Mouse (Mus musculus): ENCODE results near the gene Alkbh5. TPM values are rescaled to one million over a fixed set of nuclear protein-coding genes. Genes with fewer than 3 reads are reported as not detected.

The Alkbh5 gene
- 23.2 TPM for polyA plus RNA-seq (2014; fragmentation: Illumina TruSeq; extraction: RNeasy Lipid Tissue Mini Kit (QIAGEN cat#74804); ENCODE audit: low read depth, low replicate concordance)

GRCm38 (mm10) chr11:60536180-60536858 is at the start of gene Alkbh5:
Gene Alkbh5, plus strand, starts transcription at chr11:60536381.

Other genes with a start within 250 kb of the Alkbh5 start
- 4.8 TPM for gene Tom1l2, start 183.5 kb upstream of the Alkbh5 start, polyA plus RNA-seq (2014; fragmentation: Illumina TruSeq; extraction: RNeasy Lipid Tissue Mini Kit (QIAGEN cat#74804); ENCODE audit: low read depth, low replicate concordance)
- gene Drc3, start 183.1 kb upstream of the Alkbh5 start, polyA plus RNA-seq (2014; fragmentation: Illumina TruSeq; extraction: RNeasy Lipid Tissue Mini Kit (QIAGEN cat#74804); ENCODE audit: low read depth, low replicate concordance) = 42.8 TPM
- 68.4 TPM for gene Gid4, start 119.2 kb upstream of the Alkbh5 start, polyA plus RNA-seq (2014; fragmentation: Illumina TruSeq; extraction: RNeasy Lipid Tissue Mini Kit (QIAGEN cat#74804); ENCODE audit: low read depth, low replicate concordance)
- gene Atpaf2, start 117.9 kb upstream of the Alkbh5 start, polyA plus RNA-seq (2014; fragmentation: Illumina TruSeq; extraction: RNeasy Lipid Tissue Mini Kit (QIAGEN cat#74804); ENCODE audit: low read depth, low replicate concordance) = 40.8 TPM
- gene Drg2, start 81.8 kb upstream of the Alkbh5 start, polyA plus RNA-seq (2014; fragmentation: Illumina TruSeq; extraction: RNeasy Lipid Tissue Mini Kit (QIAGEN cat#74804); ENCODE audit: low read depth, low replicate concordance) = 22.3 TPM
- 1.4 TPM for gene Myo15, start 67.0 kb upstream of the Alkbh5 start, polyA plus RNA-seq (2014; fragmentation: Illumina TruSeq; extraction: RNeasy Lipid Tissue Mini Kit (QIAGEN cat#74804); ENCODE audit: low read depth, low replicate concordance)
- 0.39 TPM for gene Llgl1, start 163.3 kb downstream of the Alkbh5 start, polyA plus RNA-seq (2014; fragmentation: Illumina TruSeq; extraction: RNeasy Lipid Tissue Mini Kit (QIAGEN cat#74804); ENCODE audit: low read depth, low replicate concordance)
- 1.6 TPM for gene Flii, start 190.9 kb downstream of the Alkbh5 start, polyA plus RNA-seq (2014; fragmentation: Illumina TruSeq; extraction: RNeasy Lipid Tissue Mini Kit (QIAGEN cat#74804); ENCODE audit: low read depth, low replicate concordance)
- gene Mief2, start 192.0 kb downstream of the Alkbh5 start, polyA plus RNA-seq (2014; fragmentation: Illumina TruSeq; extraction: RNeasy Lipid Tissue Mini Kit (QIAGEN cat#74804); ENCODE audit: low read depth, low replicate concordance) = 0.41 TPM
- gene Top3a, start 241.0 kb downstream of the Alkbh5 start, polyA plus RNA-seq (2014; fragmentation: Illumina TruSeq; extraction: RNeasy Lipid Tissue Mini Kit (QIAGEN cat#74804); ENCODE audit: low read depth, low replicate concordance) = 9.0 TPM
- gene Smcr8, start 241.1 kb downstream of the Alkbh5 start, polyA plus RNA-seq (2014; fragmentation: Illumina TruSeq; extraction: RNeasy Lipid Tissue Mini Kit (QIAGEN cat#74804); ENCODE audit: low read depth, low replicate concordance) = 6.1 TPM